Mouse (Mus musculus): ENCODE measurements at regions not wholly inside any gene's neighbourhood (a gene's known extent, or its start where the extent isn't known, plus 50 kb on each side); places are given as distances from the start of the nearest gene placed in this dataset.
"Not testable (repeated sequence)": the region's sequence is repeated elsewhere in the genome, so short reads cannot be mapped to it uniquely, and the experiment has no call there.

DNA sequence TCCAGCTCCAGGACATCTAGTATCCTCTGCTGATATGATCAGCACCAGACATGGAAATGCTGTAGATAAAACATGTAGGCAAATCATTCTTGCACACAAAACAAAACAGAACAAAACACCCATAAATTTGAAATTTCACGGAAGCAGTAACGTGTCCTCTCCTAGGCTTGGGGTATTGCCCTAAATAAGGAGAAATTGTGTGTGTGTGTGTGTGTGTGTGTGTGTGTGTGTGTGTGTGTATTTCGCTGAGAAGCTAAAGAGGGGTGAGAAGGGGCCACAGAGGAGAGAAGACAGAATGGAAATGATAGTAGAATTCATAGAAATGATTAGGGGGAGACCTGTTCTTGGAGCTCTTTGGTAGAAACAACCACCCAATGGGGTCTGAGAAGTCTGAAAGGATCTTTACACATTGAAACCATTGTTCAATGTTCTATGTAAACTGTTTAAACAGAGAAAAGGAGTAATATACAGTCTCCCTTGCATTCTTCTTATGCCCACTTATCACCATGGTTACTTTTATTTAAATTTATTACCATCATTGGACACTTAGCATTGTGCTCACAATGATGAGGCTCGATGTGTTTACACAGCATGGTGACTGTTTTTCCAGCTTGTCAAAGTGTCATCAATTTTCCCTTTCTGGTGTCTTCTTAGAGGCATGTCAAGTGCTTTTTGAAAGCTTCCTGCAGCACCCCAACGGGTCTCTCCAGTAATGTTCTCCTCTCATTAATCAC lies 317.3 kb upstream of the 4933412E24Rik start:
- no peak for ATAC-seq (ENCODE audit: poor library complexity, severe bottlenecking)

GRCm38 (mm10) chr15:60317577-60317976 lies 301.2 kb upstream of the 4933412E24Rik start:
- ATAC-seq (ENCODE audit: poor library complexity, severe bottlenecking), result no peak

- ATAC-seq (ENCODE audit: poor library complexity, severe bottlenecking), result no peak
Measured at GRCm38 (mm10) chr15:60315210-60315609, 298.8 kb upstream of the 4933412E24Rik start.

DNA sequence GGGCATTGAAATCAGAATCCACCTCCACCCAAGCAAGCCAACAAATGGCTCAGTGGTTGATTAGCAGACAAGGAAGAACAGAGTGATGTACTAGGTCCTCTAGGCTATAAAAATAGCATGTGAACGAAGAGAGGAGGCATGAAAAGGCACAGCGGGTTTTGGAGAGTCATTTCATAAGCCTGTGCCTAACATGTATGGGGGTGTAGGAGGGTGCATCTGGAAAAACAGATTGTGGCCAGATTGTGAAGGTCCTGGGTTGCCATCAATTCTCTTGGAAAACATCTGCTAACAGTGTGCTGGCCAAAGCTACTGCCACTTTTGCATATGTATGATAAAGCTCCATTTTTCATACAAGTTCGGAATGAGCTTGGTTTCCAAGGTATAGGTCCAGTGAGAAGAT lies 293.5 kb upstream of the 4933412E24Rik start:
- no peak for ATAC-seq (ENCODE audit: poor library complexity, severe bottlenecking)

DNA sequence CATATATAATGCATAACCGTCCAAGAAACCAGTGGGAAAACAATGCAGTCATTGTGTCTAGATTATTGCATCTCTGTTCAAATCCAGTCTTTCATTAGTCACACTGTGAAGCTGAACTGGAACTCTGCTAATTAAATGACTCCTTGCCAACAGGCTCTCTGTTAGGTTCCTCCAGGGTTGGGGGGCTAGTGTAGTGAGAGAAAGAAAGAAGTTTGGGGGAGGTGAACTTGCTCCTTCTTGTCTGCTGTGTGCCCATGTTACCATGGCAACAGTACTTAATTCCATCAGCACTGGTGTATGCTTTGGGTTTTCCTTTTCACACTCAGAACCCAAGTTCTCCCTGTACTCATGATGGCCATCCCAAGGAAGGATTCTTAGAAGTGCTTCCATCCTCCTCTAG lies 292.6 kb upstream of the 4933412E24Rik start:
- ATAC-seq (ENCODE audit: poor library complexity, severe bottlenecking), result no peak

- ATAC-seq (ENCODE audit: poor library complexity, severe bottlenecking), result no peak
Measured at GRCm38 (mm10) chr15:60308126-60308525, 291.7 kb upstream of the 4933412E24Rik start.

DNA sequence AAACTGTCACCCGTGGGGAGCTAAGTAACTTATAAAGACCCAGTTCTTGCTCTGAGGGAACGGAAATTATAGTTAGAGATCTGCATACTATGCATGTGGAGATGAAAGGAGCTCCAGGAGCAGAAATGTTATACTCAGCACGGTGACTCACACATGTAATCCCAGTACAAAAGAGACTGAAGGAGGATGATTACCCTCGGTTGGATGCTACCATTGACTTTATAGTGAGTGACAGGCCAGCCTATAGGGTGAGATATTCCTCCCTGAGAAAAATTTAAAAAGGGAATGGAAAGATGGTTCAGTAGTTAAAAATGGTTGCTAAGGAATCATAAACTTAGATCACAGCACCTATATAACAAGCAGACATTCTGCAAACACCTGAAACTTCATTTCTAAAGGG lies 287.1 kb upstream of the 4933412E24Rik start:
- ATAC-seq (ENCODE audit: poor library complexity, severe bottlenecking), result no peak

DNA sequence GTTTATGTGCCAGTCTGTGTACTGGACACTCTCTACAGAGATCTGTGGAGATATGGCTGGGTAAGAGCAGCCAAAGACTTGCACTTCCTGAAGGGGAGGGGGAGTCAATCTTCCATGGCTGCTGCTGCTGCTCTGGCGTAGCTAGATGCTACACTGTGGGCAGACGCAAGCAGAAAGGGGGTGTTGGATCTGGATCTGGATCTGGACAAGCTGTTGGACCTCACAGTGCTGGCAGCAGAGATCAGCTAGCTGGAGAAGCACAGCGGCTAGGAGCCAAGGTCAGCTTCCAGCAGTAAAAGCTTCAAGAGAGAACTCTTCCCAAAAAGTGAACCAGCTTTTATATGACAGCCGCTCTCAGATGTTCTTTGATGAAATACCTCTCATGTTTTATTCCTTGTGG lies 285.5 kb upstream of the 4933412E24Rik start:
- no peak for ATAC-seq (ENCODE audit: poor library complexity, severe bottlenecking)

GRCm38 (mm10) chr15:60285321-60285720 lies 268.9 kb upstream of the 4933412E24Rik start:
- ATAC-seq (ENCODE audit: poor library complexity, severe bottlenecking), result no peak

GRCm38 (mm10) chr15:60280378-60280777 lies 264.0 kb upstream of the 4933412E24Rik start:
- ATAC-seq (ENCODE audit: poor library complexity, severe bottlenecking), result no peak

- ATAC-seq (ENCODE audit: poor library complexity, severe bottlenecking), result not testable (repeated sequence)
Measured at GRCm38 (mm10) chr15:60253661-60254060, 237.2 kb upstream of the 4933412E24Rik start.

DNA sequence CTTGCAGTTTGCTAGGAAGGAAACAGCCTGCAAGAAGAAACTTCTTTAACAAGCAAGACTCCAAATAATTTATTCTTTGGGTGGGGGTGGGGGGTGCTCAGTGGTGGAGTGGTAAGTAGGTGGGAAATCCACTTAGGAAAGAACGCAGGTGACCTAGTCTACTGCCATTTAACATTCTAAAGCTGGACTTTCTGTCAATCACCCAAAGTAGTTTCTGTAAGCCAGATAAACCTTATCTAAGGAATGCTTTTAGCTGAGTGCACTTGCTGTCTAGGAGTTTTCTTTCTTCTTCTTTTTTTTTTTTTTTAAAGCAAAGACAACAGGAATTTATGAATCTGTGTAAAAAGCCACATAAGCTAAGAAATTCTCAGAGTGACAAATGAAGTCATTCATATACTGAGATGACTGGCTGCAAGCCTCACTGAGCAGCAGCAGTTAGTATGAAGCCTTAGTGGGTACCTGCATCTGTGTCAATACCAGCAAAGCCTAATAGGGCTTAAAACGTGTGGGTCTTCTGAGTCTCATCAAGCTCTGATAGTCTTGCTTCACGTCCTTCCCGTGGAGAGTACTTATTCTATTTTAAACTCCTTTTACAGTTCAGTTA lies 210.0 kb upstream of the 4933412E24Rik start:
- no peak for ATAC-seq (ENCODE audit: poor library complexity, severe bottlenecking)

DNA sequence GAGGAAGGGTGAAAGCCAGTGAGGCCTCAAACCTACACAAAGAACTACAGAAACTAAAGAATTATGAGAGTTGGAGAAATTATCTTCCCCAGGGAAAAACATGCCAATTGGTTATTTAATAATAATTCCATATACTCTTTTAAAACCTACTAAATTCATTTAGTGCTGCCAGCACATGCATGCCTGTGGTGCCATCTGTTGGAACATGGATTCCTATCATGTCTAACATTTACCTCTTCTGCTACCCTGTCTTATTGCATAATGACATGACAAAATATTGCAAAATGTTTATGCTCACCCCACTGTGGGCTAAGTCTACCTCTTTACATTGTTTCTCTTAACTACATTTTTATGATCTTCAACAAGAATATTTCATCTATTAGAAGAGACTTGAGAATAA lies 178.7 kb upstream of the 4933412E24Rik start:
- ATAC-seq (ENCODE audit: poor library complexity, severe bottlenecking), result no peak

- ATAC-seq (ENCODE audit: poor library complexity, severe bottlenecking), result no peak
Measured at GRCm38 (mm10) chr15:60193157-60193556, 176.7 kb upstream of the 4933412E24Rik start.

DNA sequence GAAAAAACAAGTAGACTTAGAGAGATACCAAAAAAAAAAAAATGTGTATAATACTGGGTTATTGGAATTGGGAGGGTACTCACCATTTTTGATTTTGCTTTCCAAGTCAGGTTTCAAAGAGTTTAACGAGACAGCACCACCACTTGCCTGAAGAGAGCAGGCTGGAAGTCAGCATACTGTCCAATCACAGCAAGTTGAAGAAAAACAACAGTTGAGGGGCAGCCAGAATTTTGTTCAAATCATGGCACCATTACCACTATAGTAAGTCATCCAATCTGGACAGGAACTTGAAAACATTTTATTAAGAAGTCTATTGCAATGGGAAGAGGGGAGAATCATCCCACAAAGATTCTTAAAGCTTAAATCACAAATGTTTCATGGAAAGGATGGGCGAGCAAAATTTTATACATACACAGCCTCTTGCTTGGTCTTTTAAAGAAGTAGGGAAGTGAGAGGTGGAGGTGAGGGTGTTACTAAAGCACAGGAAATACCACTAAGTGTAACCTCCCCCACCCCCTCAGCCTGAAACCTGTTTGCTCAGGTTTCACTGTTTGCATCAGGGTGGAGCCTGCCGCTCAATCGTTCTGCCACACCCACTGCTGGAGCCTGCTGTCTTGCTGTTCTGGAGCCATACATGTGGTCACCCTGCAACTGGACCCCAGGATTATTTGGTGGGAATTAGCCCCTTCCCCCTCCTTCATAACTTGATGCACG lies 170.7 kb upstream of the 4933412E24Rik start:
- no peak for ATAC-seq (ENCODE audit: poor library complexity, severe bottlenecking)

GRCm38 (mm10) chr15:60141554-60142070 lies 125.2 kb upstream of the 4933412E24Rik start:
- peak; percentile 69 for ATAC-seq (ENCODE audit: poor library complexity, severe bottlenecking)

DNA sequence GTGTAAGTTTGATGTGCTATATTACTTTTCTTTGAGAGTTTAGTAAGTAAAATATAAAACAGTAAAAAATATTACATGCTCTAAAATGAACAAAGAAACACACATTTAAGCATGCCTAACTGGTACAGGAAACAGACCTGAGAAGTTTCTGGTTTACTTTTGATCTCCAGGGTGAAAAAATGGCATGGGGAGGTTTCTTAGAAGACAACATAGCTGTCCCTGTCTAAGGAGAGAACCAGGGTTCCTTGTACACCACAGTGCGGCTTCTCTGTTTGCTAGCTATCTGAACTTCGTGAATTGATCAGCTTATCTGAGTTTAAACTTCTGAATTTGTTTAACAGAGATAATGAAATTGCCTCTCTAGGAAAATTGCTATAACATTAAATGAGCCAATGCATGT lies 120.3 kb upstream of the 4933412E24Rik start:
- no peak for ATAC-seq (ENCODE audit: poor library complexity, severe bottlenecking)

DNA sequence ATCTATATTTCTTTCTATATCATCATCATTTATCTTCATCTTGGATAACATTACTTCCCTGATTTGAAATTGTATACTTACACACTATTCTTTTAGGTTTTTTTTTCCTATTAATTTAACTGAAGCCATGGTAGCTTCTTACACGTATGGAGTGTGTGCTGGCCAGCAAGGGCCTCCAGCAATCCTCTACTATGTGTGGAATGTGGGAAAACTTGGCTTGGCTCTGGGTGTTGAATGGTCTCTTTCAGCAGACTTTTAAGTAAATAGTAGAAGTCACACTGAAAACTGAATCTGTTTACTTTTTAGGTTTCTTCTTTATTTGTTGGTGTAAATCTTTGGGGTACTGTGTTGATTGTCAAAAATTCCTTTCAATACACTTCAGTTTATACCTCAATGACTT lies 118.1 kb upstream of the 4933412E24Rik start:
- no peak for ATAC-seq (ENCODE audit: poor library complexity, severe bottlenecking)

GRCm38 (mm10) chr15:60132701-60133100 lies 116.3 kb upstream of the 4933412E24Rik start:
- ATAC-seq (ENCODE audit: poor library complexity, severe bottlenecking), result no peak

DNA sequence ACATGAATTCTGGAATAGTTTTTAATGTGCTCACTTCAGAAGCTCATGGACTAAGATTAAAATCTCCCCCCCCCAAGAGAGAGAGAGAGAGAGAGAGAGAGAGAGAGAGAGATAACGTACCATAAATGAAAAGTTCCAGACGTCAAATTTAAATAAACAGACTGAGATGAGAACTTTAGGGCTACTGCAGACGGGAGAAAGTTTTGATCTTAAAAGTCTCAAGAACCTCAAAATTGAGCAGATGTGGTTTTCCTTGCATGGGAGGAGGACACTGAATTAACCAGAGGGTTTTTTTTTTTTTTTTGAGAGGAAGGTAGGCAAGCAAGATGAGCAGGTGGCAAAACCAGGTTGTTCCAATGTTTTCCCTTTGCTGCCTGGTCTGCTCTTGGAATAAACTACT lies 108.0 kb upstream of the 4933412E24Rik start:
- no peak for ATAC-seq (ENCODE audit: poor library complexity, severe bottlenecking)

DNA sequence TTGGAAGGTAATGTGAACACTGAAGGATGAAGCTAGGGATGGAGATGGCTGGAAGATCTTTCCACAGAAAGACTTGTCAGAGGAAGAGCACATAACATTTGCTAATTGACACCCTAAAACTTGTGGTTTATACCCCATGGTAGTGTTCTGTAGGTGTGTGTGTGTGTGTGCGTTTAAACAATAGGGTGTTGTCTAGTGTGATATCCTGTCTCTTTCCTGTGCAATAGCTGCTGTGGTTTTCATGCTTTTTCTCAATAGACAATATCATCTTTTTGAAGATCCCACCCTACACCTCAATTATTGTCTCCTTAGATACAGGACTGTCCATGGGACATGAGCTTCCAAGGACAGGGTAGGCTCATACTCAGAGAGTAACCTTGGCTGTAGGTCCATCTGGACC lies 103.5 kb upstream of the 4933412E24Rik start:
- peak; percentile 60 for ATAC-seq (ENCODE audit: poor library complexity, severe bottlenecking)

DNA sequence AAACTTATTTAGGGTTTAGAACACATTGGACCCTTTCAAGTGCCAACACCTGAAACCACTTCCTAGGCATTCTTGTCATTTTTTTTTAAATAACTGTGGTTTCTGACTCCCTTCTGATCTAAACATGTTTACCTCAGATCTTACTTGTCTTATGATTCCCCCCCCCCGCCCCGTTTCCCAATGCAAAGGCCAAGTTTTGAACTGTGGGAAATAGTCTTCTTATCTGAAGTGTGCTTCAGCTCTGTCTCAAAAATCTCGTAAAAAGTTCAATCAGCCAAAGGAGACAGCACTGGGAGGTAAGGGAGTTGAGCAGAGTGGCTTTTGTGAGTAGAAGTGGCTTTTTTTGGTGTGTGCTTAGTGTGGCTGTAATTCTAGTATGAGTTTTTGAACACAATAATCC lies 95.5 kb upstream of the 4933412E24Rik start:
- peak; percentile 38; the same call in 1 of the 2 replicates for ATAC-seq (ENCODE audit: poor library complexity, severe bottlenecking)

Measured in megakaryocyte, adult 5-6 weeks (primary cell).